Mouse (Mus musculus): ENCODE measurements around the gene Elfn1. TPM values are rescaled to one million over a fixed set of nuclear protein-coding genes. Genes with fewer than 3 reads are reported as not detected.

Gene Elfn1
- total RNA-seq, 1 experiment from 2014 or later, result not detected

- peak; percentile 54; the same call in 1 of the 2 replicates for ATAC-seq (replicated peaks; ENCODE audit: low read depth, poor library complexity, severe bottlenecking)
Measured at GRCm38 (mm10) chr5:140012286-140012967, 104.7 kb downstream of the Elfn1 start.

- ATAC-seq (replicated peaks; ENCODE audit: low read depth, poor library complexity, severe bottlenecking), result no peak
Measured at GRCm38 (mm10) chr5:140013652-140014051, 105.9 kb downstream of the Elfn1 start.

- no peak for ATAC-seq (replicated peaks; ENCODE audit: low read depth, poor library complexity, severe bottlenecking)
Measured at GRCm38 (mm10) chr5:140016896-140017295, 109.2 kb downstream of the Elfn1 start.

GRCm38 (mm10) chr5:140018780-140019179, 111.0 kb downstream of the Elfn1 start:
- ATAC-seq (replicated peaks; ENCODE audit: low read depth, poor library complexity, severe bottlenecking), result no peak

DNA sequence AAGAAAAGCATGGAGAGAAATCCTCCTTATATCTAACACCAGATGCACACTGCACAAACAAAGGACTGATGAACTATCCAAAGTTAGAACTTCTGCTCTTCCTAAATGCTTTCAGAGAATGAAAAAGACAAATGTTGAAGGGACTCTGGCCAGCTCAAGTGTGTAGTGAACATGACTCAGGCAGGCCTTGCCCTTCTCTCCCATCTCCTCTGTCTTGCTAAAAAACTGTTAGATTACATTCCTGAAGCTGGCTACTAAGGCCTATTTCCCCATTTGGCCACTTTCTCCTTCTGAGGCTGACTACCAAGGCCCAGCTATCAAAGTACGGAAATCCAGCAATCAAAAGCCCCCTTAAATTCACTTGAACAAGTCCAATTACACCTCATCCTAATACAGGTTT, 111.9 kb downstream of the Elfn1 start:
- no peak for ATAC-seq (replicated peaks; ENCODE audit: low read depth, poor library complexity, severe bottlenecking)

GRCm38 (mm10) chr5:140021755-140022154, 114.0 kb downstream of the Elfn1 start:
- no peak for ATAC-seq (replicated peaks; ENCODE audit: low read depth, poor library complexity, severe bottlenecking)

DNA sequence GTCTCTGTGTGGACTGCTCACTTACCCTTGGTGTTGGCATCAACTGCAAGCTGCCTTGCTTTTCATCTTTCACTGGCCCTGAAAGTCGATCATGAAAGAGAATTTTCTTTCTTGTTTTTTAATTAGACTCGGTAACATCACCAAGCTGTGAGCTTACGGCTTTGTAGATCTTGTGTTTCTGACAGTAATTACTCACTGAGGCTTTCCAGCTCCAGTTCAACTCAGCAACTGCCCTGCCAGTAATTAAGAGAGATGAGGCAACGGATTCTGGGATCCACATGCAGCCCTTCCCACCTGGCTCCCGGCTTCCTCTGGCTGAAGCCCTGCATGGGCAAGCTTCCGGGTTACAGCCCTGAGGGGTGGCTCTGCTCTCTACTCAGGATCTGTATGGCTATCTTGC, 115.1 kb downstream of the Elfn1 start:
- ATAC-seq (replicated peaks; ENCODE audit: low read depth, poor library complexity, severe bottlenecking), result no peak

DNA sequence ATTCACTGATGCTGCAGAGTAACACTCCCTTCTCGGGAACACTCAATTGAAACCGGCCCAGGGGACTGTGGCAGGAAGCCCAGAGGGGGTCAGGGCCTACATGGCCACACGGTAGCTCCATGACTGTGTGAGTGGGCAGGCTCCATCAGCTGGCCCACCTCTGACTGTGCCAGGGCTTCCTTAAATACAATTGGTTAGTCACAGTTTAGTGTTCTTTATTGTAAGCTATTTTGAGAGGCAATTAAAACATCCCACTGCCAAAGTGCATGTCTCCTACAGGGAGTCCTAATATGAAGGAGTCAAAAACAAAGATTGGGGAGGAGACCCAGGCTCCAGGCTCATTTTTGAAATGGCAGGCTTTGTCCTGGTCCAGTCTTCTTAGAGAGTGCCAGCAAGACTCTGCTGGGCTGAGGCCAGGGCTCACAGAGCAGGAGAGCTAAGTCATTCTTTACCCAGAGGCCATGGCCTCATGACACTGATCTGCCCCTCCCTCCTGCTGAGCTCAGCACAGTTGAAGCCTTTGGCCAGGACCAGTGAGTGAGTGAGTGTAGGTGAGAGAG, 116.3 kb downstream of the Elfn1 start:
- peak; percentile 47; the same call in 1 of the 2 replicates for ATAC-seq (replicated peaks; ENCODE audit: low read depth, poor library complexity, severe bottlenecking)

Other genes starting within 250 kb of the Elfn1 start
- gene Micall2, start 171.6 kb upstream of the Elfn1 start, total RNA-seq (2017), result 6.4 TPM in 2 replicates
- gene Ints1, start 132.3 kb upstream of the Elfn1 start, total RNA-seq (2017), result 20.4 and 32.7 TPM in 2 replicates
- gene Mafk, start 116.4 kb upstream of the Elfn1 start, total RNA-seq (2017), result 36.0 and 38.4 TPM in 2 replicates
- 0.14 TPM in 1 of 2 replicates, not detected in the other for gene Tmem184a, start 88.0 kb upstream of the Elfn1 start, total RNA-seq (2017)
- not detected in 2 replicates for gene Gm26938, start 81.5 kb upstream of the Elfn1 start, total RNA-seq (2017)
- 24.5 and 24.8 TPM in 2 replicates for gene Psmg3, start 81.1 kb upstream of the Elfn1 start, total RNA-seq (2017)